Mouse (Mus musculus): Measurements from ENCODE around the gene Aacs.
A peak's percentile ranks its signal among the peaks of the same experiment; 100 is the strongest.
"Not testable (repeated sequence)": the region's sequence is repeated elsewhere in the genome, so short reads cannot be mapped to it uniquely, and the experiment has no call there.

Gene Aacs

DNA sequence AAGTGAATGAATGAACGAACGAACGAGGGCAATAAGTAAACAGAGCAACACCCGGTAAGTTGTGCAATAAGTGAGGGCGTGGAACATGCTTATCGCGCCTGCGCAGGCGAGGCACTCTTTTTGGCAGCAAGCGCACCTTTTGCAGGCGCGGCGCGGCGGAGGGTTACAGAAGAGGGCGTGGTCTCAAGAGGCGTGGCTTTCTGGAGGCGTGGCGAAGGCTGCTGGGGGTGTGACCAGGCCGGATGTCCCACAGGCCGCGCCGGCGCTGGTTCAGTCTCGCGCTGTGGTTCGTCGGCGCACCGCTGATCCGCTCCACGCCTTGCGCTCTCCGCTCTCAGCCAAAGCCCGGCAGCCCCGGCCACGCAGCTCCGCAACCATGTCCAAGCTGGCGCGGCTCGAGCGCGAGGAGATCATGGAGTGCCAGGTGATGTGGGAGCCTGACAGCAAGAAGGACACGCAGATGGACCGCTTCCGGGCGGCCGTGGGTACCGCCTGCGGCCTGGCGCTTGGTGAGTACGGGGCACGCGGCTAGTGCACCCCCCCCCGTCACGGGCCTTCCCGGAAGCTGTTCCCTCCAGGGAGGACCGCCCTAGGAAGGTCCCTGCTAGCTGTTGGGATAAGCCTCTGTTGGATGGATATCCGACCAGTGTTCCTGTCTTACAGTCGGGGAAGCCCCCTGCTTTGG, at the start of gene Aacs:
Aacs (plus strand) TSS at position 214 of the 685 bp plus-strand sequence.
- DNase-seq (ENCODE audit: low spot score), result peak; percentile 98

DNA sequence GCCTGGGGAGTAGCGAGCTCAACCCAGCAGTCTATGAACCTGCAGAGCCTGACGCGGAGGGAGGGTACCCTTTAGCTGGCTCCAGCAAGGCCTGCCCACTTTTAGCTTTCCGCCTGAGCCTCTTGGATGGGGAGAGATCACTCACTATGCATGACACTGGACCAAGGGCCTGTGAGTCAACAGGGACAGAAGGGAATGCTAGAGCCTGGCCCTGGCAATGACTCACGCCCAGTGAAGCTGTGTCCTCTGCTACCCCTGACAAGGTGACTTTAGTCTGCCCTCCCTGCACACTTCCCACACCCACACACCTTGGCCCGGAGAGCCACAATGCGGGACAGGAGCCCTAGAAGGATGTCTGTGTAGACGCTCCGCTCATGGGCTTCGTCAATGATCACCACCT, 49.3 kb upstream of the Aacs start:
- DNase-seq (ENCODE audit: low spot score), result no peak

DNA sequence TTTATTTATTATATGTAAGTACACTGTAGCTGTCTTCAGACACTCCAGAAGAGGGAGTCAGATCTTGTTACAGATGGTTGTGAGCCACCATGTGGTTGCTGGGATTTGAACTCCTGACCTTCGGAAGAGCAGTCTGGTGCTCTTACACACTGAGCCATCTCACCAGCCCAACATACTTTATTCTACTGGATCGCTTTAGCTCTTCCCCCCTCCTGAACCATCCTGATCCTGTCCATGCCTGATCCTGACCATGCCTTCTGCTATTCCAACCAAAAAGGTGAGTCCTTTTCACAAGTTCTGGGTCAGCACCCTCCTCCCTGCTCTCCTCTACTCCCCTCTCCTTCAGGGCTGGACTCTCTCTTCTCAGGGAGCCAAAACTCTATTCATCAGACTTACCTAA, 43.3 kb upstream of the Aacs start:
- DNase-seq (ENCODE audit: low spot score), result not testable (repeated sequence)

DNA sequence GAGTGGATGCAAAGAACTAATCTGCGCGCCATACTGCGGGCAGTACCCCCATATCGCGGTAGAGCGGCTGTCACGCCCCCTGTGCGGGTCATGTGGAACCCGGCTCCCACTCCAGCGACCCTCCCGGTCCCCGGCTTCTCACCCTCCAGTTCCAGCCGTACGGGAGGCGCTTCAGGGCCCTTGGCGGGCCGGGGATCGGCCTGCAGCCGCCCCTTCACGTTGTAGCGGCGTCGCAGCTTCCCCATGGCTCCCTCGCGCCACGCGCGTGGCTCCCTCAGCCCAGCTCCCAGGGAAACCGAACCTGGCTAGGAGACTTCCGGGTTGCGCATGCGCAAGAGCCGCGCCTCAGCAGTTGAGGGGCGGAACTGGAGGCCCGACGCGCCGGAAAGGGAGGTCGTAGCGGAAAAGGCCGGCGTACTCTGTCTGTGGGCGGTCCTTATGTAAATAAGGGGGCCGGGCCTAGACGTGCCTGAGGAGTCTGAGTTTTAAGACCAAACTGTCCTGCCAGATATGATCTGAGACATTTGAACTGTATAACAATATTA, 41.7 kb upstream of the Aacs start, which contains the start of gene Dhx37:
Dhx37 (minus strand) TSS at position 329 of the 545 bp plus-strand sequence.
- DNase-seq (ENCODE audit: low spot score), result peak; percentile 92

DNA sequence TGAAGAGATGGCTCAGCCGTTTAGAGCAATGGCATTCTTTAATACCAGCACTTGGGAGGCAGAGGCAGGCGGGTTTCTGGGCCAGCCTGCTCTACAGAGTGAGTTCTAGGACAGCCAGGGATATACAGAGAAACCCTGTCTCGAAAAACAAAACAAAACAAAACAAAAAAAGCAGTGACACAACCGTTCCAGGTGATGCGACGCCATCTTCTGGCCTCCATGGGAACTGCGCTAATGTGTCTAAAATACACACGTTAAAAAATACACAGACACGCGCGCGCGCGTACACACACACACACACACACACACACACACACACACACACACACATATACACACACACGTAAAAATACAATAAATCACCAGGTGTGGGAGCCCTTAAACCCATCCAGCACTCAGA, 41.3 kb upstream of the Aacs start:
- DNase-seq (ENCODE audit: low spot score), result not testable (repeated sequence)

DNA sequence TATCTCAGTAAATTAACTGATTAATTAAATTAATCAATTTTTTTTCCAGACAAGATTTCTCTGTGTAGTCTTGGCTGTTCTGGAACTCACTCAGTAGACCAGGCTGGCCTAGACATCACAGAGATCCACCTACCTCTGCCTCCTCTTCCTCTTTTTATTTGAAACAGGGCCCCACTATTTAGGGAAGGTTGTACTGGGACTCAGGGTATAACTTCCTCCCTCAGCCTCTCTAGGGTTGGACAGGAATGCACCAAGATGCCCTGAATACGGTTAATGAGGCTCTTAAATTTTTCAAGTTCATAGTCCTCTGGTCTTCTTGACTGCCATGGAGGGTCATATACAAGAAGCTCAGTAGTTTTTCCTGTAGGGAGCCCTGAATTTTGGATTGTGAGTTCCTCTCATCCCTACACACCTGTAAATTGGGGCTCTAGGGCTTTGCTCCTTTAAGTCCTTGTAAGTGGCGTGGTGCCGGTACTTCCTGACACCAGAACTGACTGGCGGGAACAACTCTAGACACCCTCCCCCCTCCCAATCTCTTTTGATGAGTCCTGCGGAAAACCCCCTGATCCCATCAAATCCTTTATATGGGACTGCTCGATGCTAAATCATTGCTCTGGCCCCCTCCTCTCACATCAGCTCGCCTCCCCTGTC, 34.9 kb upstream of the Aacs start:
- no peak for DNase-seq (ENCODE audit: low spot score)

DNA sequence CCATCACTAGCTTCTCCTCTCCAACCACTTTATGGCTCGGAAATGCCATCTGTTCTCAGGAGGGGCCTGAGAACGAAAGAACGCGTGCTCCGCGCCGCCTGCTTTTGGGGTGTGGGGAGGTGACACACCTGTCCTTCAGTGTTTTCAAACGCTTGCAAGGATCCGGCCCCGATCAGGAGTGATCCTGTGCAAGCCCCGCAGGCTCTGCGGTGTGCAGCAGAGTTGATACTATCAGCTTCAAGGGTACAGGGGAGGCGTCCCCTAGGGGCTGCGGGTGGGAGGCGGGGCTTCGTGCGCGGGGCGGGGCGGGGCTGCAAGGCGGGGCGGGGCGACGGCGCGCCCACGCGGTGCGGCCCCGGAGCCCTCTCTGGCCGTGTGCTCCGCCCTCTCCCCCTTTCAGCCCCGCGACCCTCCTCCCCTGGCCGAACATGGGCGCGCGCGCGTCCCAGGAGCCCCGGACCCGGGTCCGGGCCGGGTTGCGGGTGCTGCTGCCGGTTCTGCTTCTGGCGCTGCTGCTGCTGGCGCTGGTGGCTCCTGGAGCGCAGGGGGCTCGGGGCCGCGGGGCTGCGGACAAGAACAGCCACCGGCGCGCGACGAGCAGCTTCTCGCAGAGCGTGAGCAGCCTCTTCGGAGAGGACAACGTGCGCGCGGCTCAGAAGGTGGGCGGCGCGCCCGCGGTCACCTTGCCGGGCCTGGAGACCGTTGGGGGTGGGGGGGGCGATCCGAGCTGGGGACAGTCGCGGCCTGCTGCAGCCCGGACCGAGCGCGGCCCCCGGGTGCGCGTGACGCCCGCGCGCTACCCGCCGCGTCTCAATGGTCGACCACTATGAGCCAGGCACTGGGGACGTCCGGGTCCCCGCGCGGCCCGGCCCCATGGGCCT, 34.1 kb upstream of the Aacs start, which contains the start of gene Bri3bp:
Bri3bp (plus strand) TSS at position 335 of the 881 bp plus-strand sequence.
- DNase-seq (ENCODE audit: low spot score), result peak; percentile 61

DNA sequence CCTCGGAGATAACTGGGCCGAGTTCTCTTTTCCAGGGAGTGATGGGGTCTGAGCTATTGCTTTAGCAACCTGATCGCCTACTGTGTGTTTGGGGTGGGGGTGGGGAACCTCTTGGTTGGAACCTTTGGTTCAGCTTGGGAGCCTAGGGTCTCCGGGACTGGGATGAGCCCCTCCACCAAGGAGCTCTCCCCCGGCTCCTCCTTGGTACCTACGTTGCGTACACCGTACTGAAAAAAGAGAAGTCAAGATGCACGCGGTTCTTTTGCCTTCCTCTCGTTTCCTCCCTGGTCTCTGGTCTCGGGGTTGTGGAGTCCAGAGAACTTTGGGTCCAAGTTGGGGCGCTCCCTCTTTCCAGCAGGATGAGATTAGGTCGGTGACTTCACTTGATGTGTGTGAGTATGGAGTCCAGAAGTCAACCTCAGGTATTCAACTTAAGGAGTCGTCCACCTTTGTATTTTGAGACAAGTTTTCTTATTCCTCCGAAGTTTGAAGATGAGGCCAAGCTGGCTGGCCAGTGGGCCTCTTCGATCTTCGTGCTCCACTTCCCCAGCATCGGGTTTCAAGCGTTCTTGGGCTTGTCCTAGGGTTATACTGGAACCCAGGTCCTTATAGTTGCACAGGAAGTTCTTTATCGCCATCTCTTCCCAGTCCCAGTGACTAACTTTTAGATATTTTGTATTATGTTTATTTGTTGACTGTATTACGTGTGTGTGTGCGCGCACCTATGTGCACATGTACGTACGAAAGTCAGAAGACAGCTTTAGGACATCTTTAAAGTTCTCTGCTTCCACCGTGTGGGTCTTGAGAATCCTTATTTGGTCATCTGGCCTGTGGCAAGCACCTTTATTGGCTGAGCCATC, 33.2 kb upstream of the Aacs start:
- no peak for DNase-seq (ENCODE audit: low spot score)

DNA sequence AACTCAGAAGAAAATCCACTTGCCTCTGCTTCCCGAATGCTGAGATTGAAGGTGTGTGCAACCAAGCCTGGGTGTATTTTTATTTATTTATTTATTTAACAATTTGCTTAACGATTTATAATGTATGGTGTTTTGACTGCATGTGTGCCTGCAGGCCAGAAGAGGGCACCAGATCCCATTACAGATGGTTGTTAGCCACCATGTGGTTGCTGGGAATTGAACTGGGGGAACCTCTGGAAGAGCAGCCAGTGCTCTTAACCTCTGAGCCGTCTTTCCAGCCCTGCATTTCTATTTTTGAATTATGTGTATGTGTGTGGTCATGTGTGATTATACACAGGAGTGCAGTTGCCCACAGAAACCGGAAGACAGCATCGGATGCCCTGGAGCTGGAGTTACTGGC, 32.3 kb upstream of the Aacs start:
- no peak for DNase-seq (ENCODE audit: low spot score)

DNA sequence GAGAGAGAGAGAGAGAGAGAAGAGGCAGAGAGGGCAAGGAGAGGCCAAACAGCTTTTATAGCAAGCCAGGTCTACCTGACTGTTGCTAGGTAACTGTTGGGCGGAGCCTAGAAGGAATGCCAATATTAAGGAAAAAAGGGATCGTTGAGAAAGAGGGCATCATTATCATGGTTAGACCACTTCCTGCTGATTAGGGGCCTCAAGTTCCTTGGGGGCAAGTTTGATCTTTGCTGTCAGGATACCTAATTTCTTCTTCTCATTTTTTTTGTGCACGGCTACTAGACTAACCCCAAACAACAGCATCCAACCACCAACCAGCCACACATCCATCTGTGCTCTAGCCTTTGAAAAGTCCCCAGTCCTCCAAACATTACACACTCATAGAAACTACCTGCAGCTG, 31.7 kb upstream of the Aacs start:
- no peak for DNase-seq (ENCODE audit: low spot score)

DNA sequence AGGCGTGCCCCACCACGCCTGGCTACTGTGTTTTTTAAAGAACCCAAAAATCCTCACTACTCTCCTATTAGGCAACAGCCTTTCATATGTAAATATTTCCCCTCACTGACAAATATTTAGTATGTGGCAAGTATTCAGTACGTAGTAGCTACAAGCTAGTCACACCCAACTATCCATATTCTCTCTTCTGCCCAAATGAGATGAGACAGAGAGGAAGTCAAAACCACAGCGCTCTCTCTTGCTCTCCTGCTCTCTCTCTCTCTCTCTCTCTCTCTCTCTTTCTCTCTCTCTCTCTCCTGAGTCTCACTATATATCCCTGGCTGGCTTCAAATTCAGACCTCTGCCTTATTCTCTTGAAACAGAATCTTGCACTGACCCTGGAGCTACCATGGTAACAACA, 31.1 kb upstream of the Aacs start:
- DNase-seq (ENCODE audit: low spot score), result no peak

DNA sequence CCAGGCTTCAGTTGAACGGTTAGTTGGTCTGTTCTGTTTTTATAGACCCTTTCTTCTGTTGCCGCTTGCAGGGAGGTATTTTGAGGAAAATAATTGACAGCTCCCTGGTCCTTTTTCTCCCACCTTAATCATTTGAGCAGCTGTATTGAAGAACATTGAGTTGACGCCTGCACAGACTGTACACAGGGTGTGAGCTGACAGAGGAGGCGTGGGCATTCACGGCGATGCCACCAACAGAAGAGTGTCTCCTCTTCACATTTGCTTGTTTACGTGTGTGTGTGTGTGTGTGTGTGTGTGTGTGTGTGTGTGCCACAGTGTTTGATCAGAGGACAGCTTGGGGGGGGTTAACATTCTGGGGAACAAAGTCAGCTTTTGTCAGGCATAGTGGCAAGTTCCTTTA, 29.3 kb upstream of the Aacs start:
- DNase-seq (ENCODE audit: low spot score), result no peak

DNA sequence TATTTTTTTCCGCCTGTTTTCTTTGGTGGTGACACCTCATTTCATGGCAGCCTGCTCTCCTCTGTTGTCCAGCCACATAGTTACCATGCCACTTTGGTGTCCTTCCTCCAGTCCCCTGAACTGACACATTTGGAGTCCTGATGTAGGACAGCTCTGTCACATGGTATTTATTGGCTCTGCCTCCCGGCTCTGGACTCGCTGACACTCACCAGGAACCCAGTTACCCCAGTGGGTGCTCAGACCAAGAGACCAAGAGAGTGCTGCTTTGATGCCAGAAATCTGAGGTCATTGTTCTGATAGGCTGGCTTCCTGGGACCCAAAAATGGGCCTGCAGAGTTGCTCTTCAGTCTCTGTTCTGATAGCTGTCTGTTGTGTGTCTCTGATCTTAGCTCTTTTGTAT, 27.6 kb upstream of the Aacs start:
- DNase-seq (ENCODE audit: low spot score), result no peak

DNA sequence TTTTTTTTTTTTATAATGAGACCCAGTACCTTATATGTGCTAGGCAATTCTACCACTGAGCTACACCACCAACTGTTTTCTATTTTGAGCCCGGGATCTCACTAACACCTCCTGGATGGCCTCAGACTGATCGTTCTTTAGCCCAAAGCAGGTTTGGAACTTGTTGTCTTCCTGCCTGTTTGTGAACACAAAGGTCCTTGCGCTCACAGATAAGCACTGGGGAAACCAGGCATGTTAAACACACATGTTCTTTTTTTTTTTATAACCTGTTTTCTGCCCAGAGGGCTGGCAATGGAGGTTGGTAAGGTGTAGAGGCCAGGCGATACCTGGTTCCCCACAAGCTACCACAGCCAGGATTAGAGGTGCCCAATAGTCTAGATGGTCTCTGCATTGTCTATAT, 27.0 kb upstream of the Aacs start:
- no peak for DNase-seq (ENCODE audit: low spot score)

DNA sequence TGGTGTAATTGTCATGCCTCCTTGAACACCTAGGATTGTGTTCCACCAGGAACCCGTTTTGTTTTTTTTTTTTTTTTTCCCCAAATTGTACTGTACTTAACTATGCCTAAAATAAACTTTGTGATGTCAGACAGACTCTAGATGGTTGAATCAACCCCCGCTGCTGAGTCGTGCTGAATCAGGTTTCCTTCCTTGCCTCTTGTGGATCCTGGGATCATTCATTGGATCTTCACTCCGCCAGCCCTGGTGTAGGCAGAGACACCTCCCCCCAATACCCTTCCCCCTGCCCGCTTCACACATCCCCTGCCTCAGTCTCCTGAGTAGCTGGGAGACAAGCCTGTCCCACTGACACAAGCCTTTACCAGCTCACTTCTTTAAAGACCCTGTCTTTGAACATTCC, 26.3 kb upstream of the Aacs start:
- DNase-seq (ENCODE audit: low spot score), result no peak

DNA sequence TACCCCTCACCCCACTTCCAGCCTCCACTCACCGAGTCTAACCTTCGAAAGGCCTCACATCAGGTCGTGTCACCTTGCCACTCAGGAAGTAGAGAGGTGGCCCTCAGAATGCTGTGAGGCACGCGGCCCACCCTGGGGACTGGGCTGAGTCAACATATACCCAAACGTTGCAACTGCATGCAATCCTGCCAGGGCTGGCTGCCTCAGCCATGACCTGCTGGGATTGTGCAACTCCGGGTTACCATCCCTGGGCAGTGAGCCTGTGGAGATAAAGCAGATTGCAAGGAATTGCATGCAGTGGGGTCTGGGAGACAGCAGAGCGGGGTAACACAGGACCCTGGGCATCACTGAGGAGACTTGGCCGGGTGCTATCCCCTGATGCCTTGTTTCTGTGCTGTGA, 23.0 kb upstream of the Aacs start:
- peak; percentile 52 for DNase-seq (ENCODE audit: low spot score)

DNA sequence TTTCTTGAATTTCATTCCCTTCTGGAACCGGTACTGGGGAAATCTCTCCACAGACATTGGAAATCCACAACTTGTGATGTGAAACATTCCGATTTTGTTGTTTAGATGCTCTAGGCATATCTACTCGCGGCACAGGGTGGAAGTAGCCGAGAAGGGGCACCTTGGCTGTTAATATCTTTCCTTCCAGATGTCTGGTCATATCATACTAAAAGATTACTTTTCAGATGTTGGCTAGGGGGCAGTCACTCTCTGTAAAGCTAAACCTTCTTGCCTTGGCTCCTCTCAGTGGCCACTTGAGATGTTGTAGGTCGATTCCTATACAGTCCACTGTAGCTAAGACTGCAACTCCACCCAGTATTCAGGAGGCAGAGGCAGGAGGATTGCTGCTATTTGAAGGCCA, 19.5 kb upstream of the Aacs start:
- no peak for DNase-seq (ENCODE audit: low spot score)

DNA sequence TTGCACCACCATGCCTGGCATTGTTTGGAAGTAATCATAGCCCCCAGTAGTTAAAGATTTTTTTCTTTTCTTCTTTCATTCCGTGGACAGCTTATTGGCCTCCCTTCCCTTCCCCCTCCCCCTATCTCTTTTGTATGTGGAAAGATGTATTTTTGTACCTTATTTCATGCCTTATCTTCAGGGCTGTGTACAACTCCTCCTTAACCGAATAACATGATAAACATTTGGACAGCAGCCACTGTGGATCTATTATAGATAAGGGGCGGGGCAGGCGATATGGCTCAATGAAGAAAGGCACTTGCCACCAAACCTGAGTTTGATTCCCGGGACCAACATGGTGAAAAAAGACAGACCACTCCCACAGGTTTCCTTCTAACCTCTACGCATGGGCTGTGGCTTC, 18.1 kb upstream of the Aacs start:
- DNase-seq (ENCODE audit: low spot score), result no peak

DNA sequence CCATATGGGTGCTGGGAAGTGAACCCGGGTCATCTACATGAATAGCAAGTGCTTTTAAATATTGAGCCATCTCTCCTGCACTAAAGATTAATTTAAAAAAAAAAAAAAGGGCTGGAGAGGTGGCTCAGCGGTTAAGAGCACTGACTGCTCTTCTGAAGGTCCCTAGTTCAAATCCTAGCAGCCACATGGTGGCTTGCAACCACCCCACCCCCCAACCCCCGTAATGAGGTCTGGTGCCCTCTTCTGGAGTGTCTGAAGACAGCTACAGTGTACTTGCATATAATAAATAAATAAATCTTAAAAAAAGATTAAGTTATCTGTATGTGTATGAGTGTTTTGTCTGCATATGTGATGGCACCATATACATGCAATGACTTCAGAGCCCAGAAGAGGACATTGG, 15.0 kb upstream of the Aacs start:
- DNase-seq (ENCODE audit: low spot score), result no peak

DNA sequence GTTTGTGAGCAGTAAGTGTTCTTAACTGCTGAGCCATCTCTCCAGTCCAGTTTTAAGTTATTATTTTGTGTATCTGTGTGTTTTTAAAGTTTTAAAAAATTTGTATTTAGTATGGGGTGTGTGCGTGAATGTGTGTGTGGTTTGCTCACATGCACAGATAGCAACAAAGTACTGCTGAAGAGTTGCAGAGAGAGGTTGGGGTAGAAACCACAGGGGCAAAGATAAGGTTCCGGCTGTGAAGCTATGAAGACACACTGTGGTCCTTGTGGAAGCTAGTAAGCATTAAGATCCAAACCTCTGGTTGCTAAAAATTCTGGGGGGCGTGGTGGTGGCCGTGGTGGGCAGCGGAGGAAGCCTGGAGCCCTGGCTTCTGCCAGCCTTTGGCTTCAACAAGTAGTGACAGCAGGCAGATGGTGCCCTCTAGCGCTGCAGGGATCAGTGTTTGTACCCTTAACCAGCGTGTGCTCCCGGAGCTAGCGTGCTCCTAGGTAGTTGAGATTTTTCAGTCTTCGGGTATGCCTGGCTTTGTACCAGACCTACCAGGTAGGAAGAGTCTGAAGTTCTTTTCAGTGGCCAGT, 13.7 kb upstream of the Aacs start:
- DNase-seq (ENCODE audit: low spot score), result peak; percentile 62

DNA sequence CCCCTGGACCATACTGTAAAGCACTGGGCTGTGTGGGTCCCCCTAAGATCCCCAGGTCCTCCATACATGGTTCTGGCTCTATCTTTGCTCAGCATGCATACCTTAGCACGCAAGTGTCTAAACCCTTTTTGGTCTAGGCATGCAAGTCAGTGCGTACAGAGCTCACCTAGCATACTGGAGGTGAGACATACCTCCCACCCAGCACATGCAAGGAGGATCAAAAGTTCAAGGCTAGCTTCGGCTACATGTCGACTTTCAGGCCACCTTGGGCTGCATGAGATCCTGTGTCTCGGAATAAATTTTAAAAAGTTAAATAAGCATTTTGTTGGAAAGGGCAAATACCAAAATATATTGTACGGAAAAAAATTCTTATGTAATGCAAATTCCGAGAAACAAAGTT, 10.4 kb upstream of the Aacs start:
- no peak for DNase-seq (ENCODE audit: low spot score)
